Mouse (Mus musculus) cerebellum, adult 8-10 months (tissue): ENCODE results near the gene Hadh.

Experiments
- DNase-seq: peaks from one replicate; pipeline ENCODE4 v3.0.0; 2022

Hadh gene

GRCm38 (mm10) chr3:131270381-131270780 is 1.5 kb downstream of the Hadh start:
- DNase-seq = no peak

GRCm38 (mm10) chr3:131266366-131267050 is 5.4 kb downstream of the Hadh start:
- DNase-seq = no peak

GRCm38 (mm10) chr3:131265516-131265915 is 6.4 kb downstream of the Hadh start:
- DNase-seq = no peak

- no peak for DNase-seq
Measured at GRCm38 (mm10) chr3:131263766-131264486, 8.0 kb downstream of the Hadh start.

GRCm38 (mm10) chr3:131260418-131260817 is 11.5 kb downstream of the Hadh start:
- no peak for DNase-seq

- no peak for DNase-seq
Measured at GRCm38 (mm10) chr3:131259392-131259965, 12.4 kb downstream of the Hadh start.

GRCm38 (mm10) chr3:131258921-131259320 is 13.0 kb downstream of the Hadh start:
- DNase-seq = no peak

GRCm38 (mm10) chr3:131255399-131255981 is 16.4 kb downstream of the Hadh start:
- no peak for DNase-seq

GRCm38 (mm10) chr3:131254991-131255390 is 16.9 kb downstream of the Hadh start:
- no peak for DNase-seq

GRCm38 (mm10) chr3:131251601-131252000 is 20.3 kb downstream of the Hadh start:
- no peak for DNase-seq

- DNase-seq = no peak
Measured at GRCm38 (mm10) chr3:131250978-131251377, 20.9 kb downstream of the Hadh start.

- DNase-seq = no peak
Measured at GRCm38 (mm10) chr3:131250283-131250682, 21.6 kb downstream of the Hadh start.

- no peak for DNase-seq
Measured at GRCm38 (mm10) chr3:131248444-131248843, 23.5 kb downstream of the Hadh start.

GRCm38 (mm10) chr3:131247851-131248250 is 24.1 kb downstream of the Hadh start:
- DNase-seq = no peak

GRCm38 (mm10) chr3:131247447-131247846 is 24.5 kb downstream of the Hadh start:
- no peak for DNase-seq

- DNase-seq = no peak
Measured at GRCm38 (mm10) chr3:131246579-131247046, 25.3 kb downstream of the Hadh start.

- DNase-seq = peak; percentile 39
Measured at GRCm38 (mm10) chr3:131245766-131246578, 25.9 kb downstream of the Hadh start.

- DNase-seq = peak; percentile 67
Measured at GRCm38 (mm10) chr3:131237785-131238633, 33.9 kb downstream of the Hadh start.

- DNase-seq = no peak
Measured at GRCm38 (mm10) chr3:131237061-131237460, 34.8 kb downstream of the Hadh start.

GRCm38 (mm10) chr3:131228083-131228482 is 43.8 kb downstream of the Hadh start:
- DNase-seq = no peak

- DNase-seq = no peak
Measured at GRCm38 (mm10) chr3:131218636-131219390, 53.1 kb downstream of the Hadh start.
